Mouse (Mus musculus): ENCODE data around the gene Loxl1.

GRCm38 (mm10) chr9:58331276-58331675 is 18.3 kb upstream of the Loxl1 start:
- no peak for TF ChIP-seq CTCF (IDR thresholded peaks at IDR 0.05; ENCODE audit: low read depth, low read length)
- TF ChIP-seq POLR2A (IDR thresholded peaks at IDR 0.05; ENCODE audit: insufficient read depth, low read length) = no peak
- TF ChIP-seq EP300 (IDR thresholded peaks at IDR 0.05; ENCODE audit: insufficient read depth, low read depth, low read length) = no peak
